Mouse (Mus musculus) liver, adult 2 months (tissue): ENCODE measurements around the gene Haspin. TPM values are rescaled to one million over a fixed set of nuclear protein-coding genes. Genes with fewer than 3 reads are reported as not detected.
A peak's percentile ranks its signal among the peaks of the same experiment; 100 is the strongest.

ENCODE experiments used
- DNase-seq: peaks from one replicate; pipeline ENCODE4 v3.0.0-alpha.2; 2011; ENCODE audit warnings: low read depth, low spot score; ENCODE audit errors: extremely low read depth
- H3K27ac ChIP-seq: fragments of 200-500 bp; replicated peaks from 2 replicates; pipeline ENCODE4 v1.5.1; 2012; ENCODE audit warnings: low read depth, mild to moderate bottlenecking, control low read depth, inconsistent platforms, low read length; ENCODE audit not compliant: insufficient read depth
- H3K27me3 ChIP-seq: fragments of 200-500 bp; 2 replicates; pipeline ENCODE4 v1.6.1; 2012; ENCODE audit warnings: mild to moderate bottlenecking, moderate library complexity, low read length, inconsistent platforms; ENCODE audit not compliant: control insufficient read depth, insufficient read depth
- H3K36me3 ChIP-seq: fragments of 200-500 bp; 2 replicates; pipeline ENCODE4 v1.6.1; 2012; ENCODE audit warnings: low read length, inconsistent platforms; ENCODE audit not compliant: control insufficient read depth, insufficient read depth
- H3K4me1 ChIP-seq: fragments of 200-500 bp; 2 replicates; pipeline ENCODE4 v1.6.1; 2011; ENCODE audit warnings: low read length; ENCODE audit not compliant: control insufficient read depth, insufficient read depth
- H3K4me3 ChIP-seq: fragments of 200-500 bp; 2 replicates; pipeline ENCODE4 v1.5.1; 2011; ENCODE audit warnings: low read depth, mild to moderate bottlenecking, control low read depth, low read length, moderate library complexity; ENCODE audit not compliant: insufficient read depth
- H3K79me2 ChIP-seq: fragments of 200-500 bp; 2 replicates; pipeline ENCODE4 v1.6.1; 2012; ENCODE audit warnings: inconsistent platforms, mild to moderate bottlenecking, low read length, moderate library complexity; ENCODE audit not compliant: control insufficient read depth, insufficient read depth
- H3K9ac ChIP-seq: fragments of 200-500 bp; 2 replicates; pipeline ENCODE4 v1.6.1; 2012; ENCODE audit warnings: low read depth, mild to moderate bottlenecking, control low read depth, inconsistent platforms, low read length
- CTCF ChIP-seq: fragments of 200-500 bp; IDR thresholded peaks from 2 replicates; pipeline ENCODE4 v1.5.1; 2011; ENCODE audit warnings: low read depth, low read length, control low read depth
- POLR2A ChIP-seq: fragments of 200-500 bp; IDR thresholded peaks from 2 replicates; pipeline ENCODE4 v1.6.1; 2011; ENCODE audit warnings: low read length, control low read depth; ENCODE audit not compliant: insufficient read depth; ENCODE audit errors: extremely low read depth
- WGBS: fragments of 180-500 bp; shearing (Covaris S2); methylation state at CpG from one replicate; pipeline ENCODE4 v1.1.7; 2018; 5-methylcytosine and 5-hydroxymethylcytosine counted together
- polyA plus RNA-seq: library from polyadenylated mRNA; depleted of rRNA; stranded (reverse); fragments of >200 nt; gene quantifications from 2 replicates; pipeline ENCODE4 v1.2.3, GENCODE M21; 2012
- total RNA-seq: library from RNA; depleted of rRNA; stranded (reverse); fragments of >200 nt; gene quantifications from 2 replicates; pipeline ENCODE4 v1.2.3, GENCODE M21; 2014

Gene Haspin
- total and polyA plus RNA-seq, 2 experiments, result 0.26 to 0.55 TPM

- no peak overlapping the region for H3K27ac ChIP-seq
- 53% methylated on average over 6 of the region's 6 CpGs for WGBS
- DNase-seq, result peak; percentile 62
- no peaks in the 10 kb centered on the region for H3K27me3 ChIP-seq
- peaks cover 13% of the 10 kb centered on the region for H3K4me1 ChIP-seq
- H3K36me3 ChIP-seq, result no peaks in the 10 kb centered on the region
- no peak for TF ChIP-seq POLR2A
- no peak for TF ChIP-seq CTCF
- no peaks in the 10 kb centered on the region for H3K79me2 ChIP-seq
- no peak overlapping the region for H3K9ac ChIP-seq
- no peak overlapping the region for H3K4me3 ChIP-seq
These were observed 30.5 kb upstream of the Haspin start for GRCm38 (mm10) chr11:73168576-73168975.

GRCm38 (mm10) chr11:73168071-73168470 is 30.0 kb upstream of the Haspin start:
- no peaks in the 10 kb centered on the region for H3K27me3 ChIP-seq
- H3K27ac ChIP-seq, result 0 out of 2 replicates have a peak overlapping the region, but pooled peaks have one; percentile 1
- 52% methylated on average over 8 of the region's 8 CpGs for WGBS
- no peaks in the 10 kb centered on the region for H3K79me2 ChIP-seq
- peaks cover 13% of the 10 kb centered on the region for H3K4me1 ChIP-seq
- no peak for TF ChIP-seq POLR2A
- TF ChIP-seq CTCF, result no peak
- H3K36me3 ChIP-seq, result no peaks in the 10 kb centered on the region
- H3K4me3 ChIP-seq, result no peak overlapping the region
- no peak overlapping the region for H3K9ac ChIP-seq
- peak; percentile 89 for DNase-seq

GRCm38 (mm10) chr11:73162284-73162683 is 24.2 kb upstream of the Haspin start:
- no peak overlapping the region for H3K4me3 ChIP-seq
- 71% methylated on average over 5 of the region's 5 CpGs for WGBS
- H3K27me3 ChIP-seq, result no peaks in the 10 kb centered on the region
- no peak overlapping the region for H3K9ac ChIP-seq
- TF ChIP-seq POLR2A (no peak), CTCF (no peak)
- H3K79me2 ChIP-seq, result no peaks in the 10 kb centered on the region
- peaks cover 3% of the 10 kb centered on the region; the same call in 1 of the 2 replicates for H3K4me1 ChIP-seq
- no peak for DNase-seq
- no peaks in the 10 kb centered on the region for H3K36me3 ChIP-seq
- no peak overlapping the region for H3K27ac ChIP-seq

GRCm38 (mm10) chr11:73161616-73162015 is 23.5 kb upstream of the Haspin start:
- Histone ChIP-seq H3K4me3 (no peak overlapping the region), H3K27me3 (no peaks in the 10 kb centered on the region), H3K36me3 (no peaks in the 10 kb centered on the region), H3K79me2 (no peaks in the 10 kb centered on the region), H3K4me1 (peaks cover 3% of the 10 kb centered on the region; the same call in 1 of the 2 replicates), H3K27ac (no peak overlapping the region), H3K9ac (no peak overlapping the region)
- TF ChIP-seq POLR2A, result no peak
- no peak for TF ChIP-seq CTCF
- WGBS, result 85% methylated on average over 4 of the region's 4 CpGs
- no peak for DNase-seq

GRCm38 (mm10) chr11:73160811-73161200 is 22.7 kb upstream of the Haspin start:
- Histone ChIP-seq H3K27ac (no peak overlapping the region), H3K27me3 (no peaks in the 10 kb centered on the region)
- TF ChIP-seq CTCF, result no peak
- TF ChIP-seq POLR2A, result no peak

GRCm38 (mm10) chr11:73159957-73160810 is 22.1 kb upstream of the Haspin start, which contains the start of gene P2rx5:
Gene P2rx5 (plus strand): TSS chr11:73160421.
- TF ChIP-seq POLR2A (no peak), CTCF (no peak)
- WGBS, result 4% methylated on average over 49 of the region's 49 CpGs
- no peaks in the 10 kb centered on the region for H3K79me2 ChIP-seq
- peak within 1 kb of the TSS; percentile 32 for H3K9ac ChIP-seq
- H3K36me3 ChIP-seq, result no peaks in the 10 kb centered on the region
- H3K4me3 ChIP-seq, result peak within 1 kb of the TSS; percentile 51; the same call in 1 of the 2 replicates
- H3K27ac ChIP-seq, result no peak within 1 kb of the TSS
- no peaks in the 10 kb centered on the region for H3K27me3 ChIP-seq
- H3K4me1 ChIP-seq, result peaks cover 3% of the 10 kb centered on the region; the same call in 1 of the 2 replicates
- DNase-seq, result peak; percentile 36

More at GRCm38 (mm10) chr11:73160811-73161200, 22.7 kb upstream of the Haspin start:
- Histone ChIP-seq H3K4me3 (no peak overlapping the region), H3K36me3 (no peaks in the 10 kb centered on the region), H3K79me2 (no peaks in the 10 kb centered on the region), H3K4me1 (peaks cover 3% of the 10 kb centered on the region; the same call in 1 of the 2 replicates), H3K9ac (peak overlapping the region; percentile 32; the same call in 1 of the 2 replicates)
- DNase-seq, result no peak
- WGBS, result 39% methylated on average over 6 of the region's 6 CpGs
